Mouse (Mus musculus): Measurements from ENCODE around the gene Gm6763. TPM values are rescaled to one million over a fixed set of nuclear protein-coding genes. Genes with fewer than 3 reads are reported as not detected.

Gene Gm6763
- polyA plus RNA-seq (2014; fragmentation: Illumina TruSeq; extraction: RNeasy Lipid Tissue Mini Kit (QIAGEN cat#74804); ENCODE audit: low read depth, low replicate concordance), result not detected

GRCm38 (mm10) chr10:104151197-104151596 is at the start of gene Gm6763:
Gene Gm6763, plus strand, starts transcription at chr10:104151497.

DNA sequence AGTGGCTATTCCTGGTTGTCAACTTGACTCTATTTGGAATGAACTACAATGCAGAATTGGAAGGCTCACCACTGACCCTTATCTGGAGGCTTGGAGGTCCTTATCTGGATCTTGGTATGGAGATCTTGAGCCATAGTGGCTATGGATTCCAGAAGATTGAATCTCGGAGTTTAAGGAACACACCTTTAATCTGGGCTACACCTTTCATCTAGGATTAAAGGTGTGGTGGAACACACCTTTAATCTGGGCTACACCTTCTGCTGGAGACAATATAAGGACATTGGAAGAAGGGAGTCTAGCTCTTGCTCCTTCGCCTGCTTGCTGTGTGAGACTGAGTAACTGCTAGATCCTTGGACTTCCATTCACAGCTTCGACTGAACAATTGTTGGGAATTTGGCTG is 8.6 kb upstream of the Gm6763 start, which contains the start of gene Gm21293:
Gene Gm21293, plus strand, starts transcription at position 301 of the 400 bp plus-strand sequence.

GRCm38 (mm10) chr10:104159706-104160105 is 8.4 kb downstream of the Gm6763 start, which contains the start of gene Gm8764:
Gene Gm8764, plus strand, starts transcription at chr10:104160006.

DNA sequence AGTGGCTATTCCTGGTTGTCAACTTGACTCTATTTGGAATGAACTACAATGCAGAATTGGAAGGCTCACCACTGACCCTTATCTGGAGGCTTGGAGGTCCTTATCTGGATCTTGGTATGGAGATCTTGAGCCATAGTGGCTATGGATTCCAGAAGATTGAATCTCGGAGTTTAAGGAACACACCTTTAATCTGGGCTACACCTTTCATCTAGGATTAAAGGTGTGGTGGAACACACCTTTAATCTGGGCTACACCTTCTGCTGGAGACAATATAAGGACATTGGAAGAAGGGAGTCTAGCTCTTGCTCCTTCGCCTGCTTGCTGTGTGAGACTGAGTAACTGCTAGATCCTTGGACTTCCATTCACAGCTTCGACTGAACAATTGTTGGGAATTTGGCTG is 16.9 kb downstream of the Gm6763 start, which contains the start of gene Gm21304:
Gene Gm21304, plus strand, starts transcription at position 301 of the 400 bp plus-strand sequence.

GRCm38 (mm10) chr10:104176724-104177123 is 25.4 kb downstream of the Gm6763 start, which contains the start of gene Gm21312:
Gene Gm21312, plus strand, starts transcription at chr10:104177024.

DNA sequence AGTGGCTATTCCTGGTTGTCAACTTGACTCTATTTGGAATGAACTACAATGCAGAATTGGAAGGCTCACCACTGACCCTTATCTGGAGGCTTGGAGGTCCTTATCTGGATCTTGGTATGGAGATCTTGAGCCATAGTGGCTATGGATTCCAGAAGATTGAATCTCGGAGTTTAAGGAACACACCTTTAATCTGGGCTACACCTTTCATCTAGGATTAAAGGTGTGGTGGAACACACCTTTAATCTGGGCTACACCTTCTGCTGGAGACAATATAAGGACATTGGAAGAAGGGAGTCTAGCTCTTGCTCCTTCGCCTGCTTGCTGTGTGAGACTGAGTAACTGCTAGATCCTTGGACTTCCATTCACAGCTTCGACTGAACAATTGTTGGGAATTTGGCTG is 33.9 kb downstream of the Gm6763 start, which contains the start of gene Gm20765:
Gene Gm20765, plus strand, starts transcription at position 301 of the 400 bp plus-strand sequence.

GRCm38 (mm10) chr10:104193742-104194141 is 42.4 kb downstream of the Gm6763 start, which contains the start of gene Gm4340:
Gene Gm4340, plus strand, starts transcription at chr10:104194042.

Other genes starting within 250 kb of the Gm6763 start
- gene Gm21293, start 8.5 kb upstream of the Gm6763 start, polyA plus RNA-seq (2014; fragmentation: Illumina TruSeq; extraction: RNeasy Lipid Tissue Mini Kit (QIAGEN cat#74804); ENCODE audit: low read depth, low replicate concordance), result not detected
- not detected for gene Gm8764, start 8.5 kb downstream of the Gm6763 start, polyA plus RNA-seq (2014; fragmentation: Illumina TruSeq; extraction: RNeasy Lipid Tissue Mini Kit (QIAGEN cat#74804); ENCODE audit: low read depth, low replicate concordance)
- not detected for gene Gm21304, start 17.0 kb downstream of the Gm6763 start, polyA plus RNA-seq (2014; fragmentation: Illumina TruSeq; extraction: RNeasy Lipid Tissue Mini Kit (QIAGEN cat#74804); ENCODE audit: low read depth, low replicate concordance)
- not detected for gene Gm21312, start 25.5 kb downstream of the Gm6763 start, polyA plus RNA-seq (2014; fragmentation: Illumina TruSeq; extraction: RNeasy Lipid Tissue Mini Kit (QIAGEN cat#74804); ENCODE audit: low read depth, low replicate concordance)
- not detected for gene Gm20765, start 34.0 kb downstream of the Gm6763 start, polyA plus RNA-seq (2014; fragmentation: Illumina TruSeq; extraction: RNeasy Lipid Tissue Mini Kit (QIAGEN cat#74804); ENCODE audit: low read depth, low replicate concordance)
- not detected for gene Gm4340, start 42.5 kb downstream of the Gm6763 start, polyA plus RNA-seq (2014; fragmentation: Illumina TruSeq; extraction: RNeasy Lipid Tissue Mini Kit (QIAGEN cat#74804); ENCODE audit: low read depth, low replicate concordance)